Mouse (Mus musculus) liver, embryonic 14.5 days (tissue): ENCODE data around the gene Chst14. TPM values are rescaled to one million over a fixed set of nuclear protein-coding genes. Genes with fewer than 3 reads are reported as not detected.
A peak's percentile ranks its signal among the peaks of the same experiment; 100 is the strongest.

Experiments
- ATAC-seq: fragments of 200-750 bp; cut with Nextera tagmentation; 2 replicates; pipeline ENCODE4 v1.8.0; 2017; ENCODE audit warnings: moderate number of reproducible peaks, mild to moderate bottlenecking, moderate library complexity; ENCODE audit not compliant: insufficient read depth
- DNase-seq, 3 experiments: peaks; one replicate each; pipeline ENCODE4 v3.0.0-alpha.2; 2012 to 2013; ENCODE audit warnings: low read depth in 3 of 3, low spot score in 3 of 3
- H3K27ac ChIP-seq: fragments of 300-500 bp; sonication (generic); 2 replicates; pipeline ENCODE4 v1.5.1; 2014; ENCODE audit warnings: moderate library complexity, mild to moderate bottlenecking, control low read depth, inconsistent platforms
- H3K27me3 ChIP-seq: fragments of 300-500 bp; sonication (generic); 2 replicates; pipeline ENCODE4 v1.6.1; 2014; ENCODE audit warnings: mild to moderate bottlenecking, low read length, moderate library complexity; ENCODE audit not compliant: control insufficient read depth, insufficient read depth
- H3K36me3 ChIP-seq: fragments of 300-500 bp; sonication (generic); replicated peaks from 2 replicates; pipeline ENCODE4 v1.6.1; 2014; ENCODE audit warnings: low read depth; ENCODE audit not compliant: control insufficient read depth, insufficient read depth
- H3K4me1 ChIP-seq, 2 experiments: fragments of 200-500 bp in 1 of 2; fragments of 300-500 bp in 1 of 2; sonication (generic) in 1 of 2; replicated peaks; 2 replicates each; pipeline ENCODE4 v1.6.1; 2012 to 2014; ENCODE audit warnings: antibody characterized with exemption in 1 of 2, inconsistent platforms in 1 of 2, low read length in 1 of 2; ENCODE audit not compliant: control insufficient read depth in 2 of 2, insufficient read depth in 2 of 2
- H3K4me2 ChIP-seq: fragments of 300-500 bp; sonication (generic); 2 replicates; pipeline ENCODE4 v1.6.1; 2014; ENCODE audit warnings: low read depth, mild to moderate bottlenecking, control low read depth, moderate library complexity
- H3K4me3 ChIP-seq, 2 experiments: fragments of 200-500 bp in 1 of 2; fragments of 300-500 bp in 1 of 2; sonication (generic) in 1 of 2; 2 replicates each; pipeline ENCODE4 v1.5.1; 2012 to 2014; ENCODE audit warnings: low read depth in 2 of 2, low read length in 2 of 2, mild to moderate bottlenecking in 2 of 2, control low read depth in 1 of 2, inconsistent platforms in 1 of 2, moderate library complexity in 1 of 2; ENCODE audit not compliant: insufficient read depth in 1 of 2
- H3K9ac ChIP-seq: fragments of 300-500 bp; sonication (generic); replicated peaks from 2 replicates; pipeline ENCODE4 v1.6.1; 2014; ENCODE audit warnings: mild to moderate bottlenecking, control low read depth, moderate library complexity
- H3K9me3 ChIP-seq: fragments of 300-500 bp; sonication (generic); 2 replicates; pipeline ENCODE4 v1.6.1; 2016; ENCODE audit warnings: low read length, mixed read lengths; ENCODE audit not compliant: control insufficient read depth
- CTCF ChIP-seq: IDR thresholded peaks from 2 replicates; pipeline ENCODE4 v1.5.1; 2016; ENCODE audit warnings: antibody characterized with exemption, low read depth, control low read depth
- EP300 ChIP-seq: IDR thresholded peaks from 2 replicates; pipeline ENCODE4 v1.6.1; 2016; ENCODE audit warnings: antibody characterized with exemption, low read depth
- WGBS: fragments of 180-500 bp; shearing (Covaris S2); extraction: QIAGEN DNeasy Blood & Tissue Kit; methylation state at CpG from one replicate; pipeline ENCODE4 v1.1.7; 2014; ENCODE audit not compliant: insufficient replicate concordance; 5-methylcytosine and 5-hydroxymethylcytosine counted together
- polyA plus RNA-seq, 2 experiments: library from polyadenylated mRNA; depleted of rRNA in 1 of 2; stranded (reverse) in 1 of 2; unstranded in 1 of 2; fragments of >200 nt; fragmentation: Nextera tagmentation in 1 of 2; extraction: Ambion mirVana in 1 of 2; gene quantifications; 2 replicates each; pipeline versions ENCODE4 v1.2.1 to v1.2.3; 2012 to 2014

Chst14 gene
- polyA plus RNA-seq, 2 experiments, result 3.7 to 4.2 TPM

GRCm38 (mm10) chr2:118901175-118902031 lies 24.9 kb upstream of the Chst14 start:
- DNase-seq (peak; percentile 87 to 89 (median 88)), ATAC-seq (peak; percentile 89)
- peaks cover 48% of the 10 kb centered on the region for H3K27me3 ChIP-seq
- peak overlapping the region; percentile 80 for H3K9ac ChIP-seq
- TF ChIP-seq CTCF (peak; percentile 31; the same call in 1 of the 2 replicates), EP300 (no peak)
- H3K27ac ChIP-seq, result peak overlapping the region; percentile 55
- WGBS, result under 1% methylated on average over 65 of the region's 120 CpGs
- no peaks in the 10 kb centered on the region for H3K9me3 ChIP-seq
- peaks cover 19 to 31% of the 10 kb centered on the region in 2 experiments for H3K4me1 ChIP-seq
- H3K4me3 ChIP-seq, result peak overlapping the region; percentile 70 to 76
- no peaks in the 10 kb centered on the region for H3K36me3 ChIP-seq
- H3K4me2 ChIP-seq, result peak overlapping the region; percentile 88

GRCm38 (mm10) chr2:118902051-118903025 lies 24.0 kb upstream of the Chst14 start:
- Histone ChIP-seq H3K36me3 (no peaks in the 10 kb centered on the region), H3K9ac (peak overlapping the region; percentile 80), H3K9me3 (no peaks in the 10 kb centered on the region), H3K4me2 (peak overlapping the region; percentile 88), H3K4me3 (peak overlapping the region; percentile 70 to 76), H3K4me1 (peaks cover 19 to 30% of the 10 kb centered on the region in 2 experiments), H3K27ac (no peak overlapping the region; the same call in 1 of the 2 replicates), H3K27me3 (peaks cover 39% of the 10 kb centered on the region)
- DNase-seq (no peak), ATAC-seq (peak; percentile 14)
- under 1% methylated on average over 97 of the region's 106 CpGs for WGBS
- peak; percentile 41 for TF ChIP-seq CTCF
- TF ChIP-seq EP300, result no peak

GRCm38 (mm10) chr2:118903333-118903741 lies 23.0 kb upstream of the Chst14 start:
- 0 out of 2 replicates have a peak overlapping the region, but pooled peaks have one; percentile 14 for H3K9ac ChIP-seq
- ATAC-seq, result no peak
- no peaks in the 10 kb centered on the region for H3K36me3 ChIP-seq
- DNase-seq, result no peak
- no peak overlapping the region for H3K27ac ChIP-seq
- H3K9me3 ChIP-seq, result no peaks in the 10 kb centered on the region
- WGBS, result 25% methylated on average over 10 of the region's 10 CpGs
- TF ChIP-seq CTCF (no peak), EP300 (no peak)
- peak overlapping the region; percentile 88 for H3K4me2 ChIP-seq
- H3K4me3 ChIP-seq, result peak overlapping the region; percentile 70 to 76; a peak in 2 of 4 replicates
- H3K27me3 ChIP-seq, result peaks cover 29% of the 10 kb centered on the region
- H3K4me1 ChIP-seq, result peaks cover 19 to 30% of the 10 kb centered on the region in 2 experiments

- no peak overlapping the region for H3K27ac ChIP-seq
- TF ChIP-seq CTCF, result no peak
- TF ChIP-seq EP300, result no peak
- no peak overlapping the region for H3K4me2 ChIP-seq
- no peak overlapping the region for H3K9ac ChIP-seq
- H3K4me1 ChIP-seq, result peaks cover 19 to 23% of the 10 kb centered on the region in 2 experiments
- H3K9me3 ChIP-seq, result no peaks in the 10 kb centered on the region
- DNase-seq, result no peak
- no peak overlapping the region for H3K4me3 ChIP-seq
- ATAC-seq, result no peak
- H3K27me3 ChIP-seq, result peaks cover 8% of the 10 kb centered on the region
- WGBS, result 66% methylated on average over 7 of the region's 7 CpGs
- H3K36me3 ChIP-seq, result no peaks in the 10 kb centered on the region
These were observed 20.7 kb upstream of the Chst14 start for GRCm38 (mm10) chr2:118905433-118906117.
